Mouse (Mus musculus) lung, embryonic 15.5 days (tissue): ENCODE results near the gene Trim44. TPM values are rescaled to one million over a fixed set of nuclear protein-coding genes. Genes with fewer than 3 reads are reported as not detected.

Experiments
- ATAC-seq: fragments of 200-750 bp; cut with Nextera tagmentation; 2 replicates; pipeline ENCODE4 v1.8.0; 2017; ENCODE audit warnings: moderate number of reproducible peaks, borderline replicate concordance; ENCODE audit not compliant: low FRiP score, low TSS enrichment; ENCODE audit errors: extremely low read depth
- H3K27ac ChIP-seq: fragments of 300-500 bp; sonication (generic); 2 replicates; pipeline ENCODE4 v1.5.1; 2015; ENCODE audit warnings: moderate library complexity, mild to moderate bottlenecking, inconsistent platforms
- H3K27me3 ChIP-seq: fragments of 300-500 bp; sonication (generic); 2 replicates; pipeline ENCODE4 v1.6.1; 2015; ENCODE audit warnings: inconsistent platforms
- H3K36me3 ChIP-seq: fragments of 300-500 bp; sonication (generic); 2 replicates; pipeline ENCODE4 v1.6.1; 2015; ENCODE audit warnings: inconsistent platforms
- H3K4me1 ChIP-seq: fragments of 300-500 bp; sonication (generic); 2 replicates; pipeline ENCODE4 v1.6.1; 2015; ENCODE audit warnings: inconsistent platforms
- H3K4me2 ChIP-seq: fragments of 300-500 bp; sonication (generic); 2 replicates; pipeline ENCODE4 v1.6.1; 2015; ENCODE audit warnings: inconsistent platforms, mild to moderate bottlenecking, moderate library complexity
- H3K4me3 ChIP-seq: fragments of 300-500 bp; sonication (generic); 2 replicates; pipeline ENCODE4 v1.5.1; 2015; ENCODE audit warnings: mild to moderate bottlenecking, inconsistent platforms
- H3K9ac ChIP-seq: fragments of 300-500 bp; sonication (generic); 2 replicates; pipeline ENCODE4 v1.6.1; 2015; ENCODE audit warnings: inconsistent platforms
- H3K9me3 ChIP-seq: fragments of 300-500 bp; sonication (generic); 2 replicates; pipeline ENCODE4 v1.6.1; 2016; ENCODE audit warnings: inconsistent platforms
- WGBS: fragments of 180-500 bp; shearing (Covaris S2); methylation state at CpG from one replicate; pipeline ENCODE4 v1.1.7; 2015; 5-methylcytosine and 5-hydroxymethylcytosine counted together
- polyA plus RNA-seq: library from polyadenylated mRNA; unstranded; fragments of >200 nt; fragmentation: Nextera tagmentation; extraction: Ambion mirVana; gene quantifications from 2 replicates; pipeline ENCODE4 v1.2.1, GENCODE M21; 2015

Trim44 gene
- polyA plus RNA-seq, 1 experiment from 2014 or later: 27.8 TPM

- 59% methylated on average over 8 of the region's 8 CpGs for WGBS
- H3K9ac ChIP-seq: no peak overlapping the region
- H3K9me3 ChIP-seq: no peaks in the 10 kb centered on the region
- no peak for ATAC-seq
- no peaks in the 10 kb centered on the region for H3K27me3 ChIP-seq
- H3K4me3 ChIP-seq: no peak overlapping the region
- H3K27ac ChIP-seq: no peak overlapping the region
- H3K36me3 ChIP-seq: no peaks in the 10 kb centered on the region
- no peak overlapping the region for H3K4me2 ChIP-seq
- H3K4me1 ChIP-seq: no peaks in the 10 kb centered on the region
These were observed 29.9 kb upstream of the Trim44 start for GRCm38 (mm10) chr2:102437357-102438030.

- ATAC-seq: no peak
These were observed 26.3 kb upstream of the Trim44 start for GRCm38 (mm10) chr2:102433879-102434278.

GRCm38 (mm10) chr2:102431084-102431483, 23.5 kb upstream of the Trim44 start:
- WGBS: 15% methylated on average over 4 of the region's 4 CpGs
- no peak overlapping the region for H3K4me2 ChIP-seq
- H3K9ac ChIP-seq: no peak overlapping the region
- H3K36me3 ChIP-seq: no peaks in the 10 kb centered on the region
- H3K27ac ChIP-seq: no peak overlapping the region
- ATAC-seq: peak; percentile 19; the same call in 1 of the 2 replicates
- no peak overlapping the region for H3K4me3 ChIP-seq
- no peaks in the 10 kb centered on the region for H3K27me3 ChIP-seq
- H3K9me3 ChIP-seq: no peaks in the 10 kb centered on the region
- no peaks in the 10 kb centered on the region for H3K4me1 ChIP-seq

More at GRCm38 (mm10) chr2:102433879-102434278, 26.3 kb upstream of the Trim44 start:
- Histone ChIP-seq H3K9ac (no peak overlapping the region), H3K4me1 (no peaks in the 10 kb centered on the region), H3K27ac (no peak overlapping the region), H3K4me2 (no peak overlapping the region), H3K27me3 (no peaks in the 10 kb centered on the region), H3K4me3 (no peak overlapping the region), H3K9me3 (no peaks in the 10 kb centered on the region), H3K36me3 (no peaks in the 10 kb centered on the region)
- WGBS: 73% methylated on average over 1 of the region's 1 CpGs

GRCm38 (mm10) chr2:102427974-102428373, 20.3 kb upstream of the Trim44 start:
- no peak for ATAC-seq
- no peaks in the 10 kb centered on the region for H3K4me1 ChIP-seq
- H3K9me3 ChIP-seq: no peaks in the 10 kb centered on the region
- no peak overlapping the region for H3K4me3 ChIP-seq
- H3K36me3 ChIP-seq: no peaks in the 10 kb centered on the region
- H3K9ac ChIP-seq: no peak overlapping the region
- no peak overlapping the region for H3K27ac ChIP-seq
- no peak overlapping the region for H3K4me2 ChIP-seq
- H3K27me3 ChIP-seq: no peaks in the 10 kb centered on the region

GRCm38 (mm10) chr2:102426434-102426833, 18.8 kb upstream of the Trim44 start:
- H3K36me3 ChIP-seq: no peaks in the 10 kb centered on the region
- H3K27me3 ChIP-seq: no peaks in the 10 kb centered on the region
- no peak overlapping the region for H3K27ac ChIP-seq
- 58% methylated on average over 3 of the region's 3 CpGs for WGBS
- no peaks in the 10 kb centered on the region for H3K4me1 ChIP-seq
- H3K4me3 ChIP-seq: no peak overlapping the region
- H3K9ac ChIP-seq: no peak overlapping the region
- no peak overlapping the region for H3K4me2 ChIP-seq
- no peak for ATAC-seq
- no peaks in the 10 kb centered on the region for H3K9me3 ChIP-seq

GRCm38 (mm10) chr2:102416149-102416743, 8.6 kb upstream of the Trim44 start:
- Histone ChIP-seq H3K9ac (no peak overlapping the region), H3K36me3 (no peaks in the 10 kb centered on the region), H3K27me3 (no peaks in the 10 kb centered on the region), H3K9me3 (no peaks in the 10 kb centered on the region), H3K4me1 (no peaks in the 10 kb centered on the region), H3K4me3 (no peak overlapping the region), H3K4me2 (no peak overlapping the region), H3K27ac (0 out of 2 replicates have a peak overlapping the region, but pooled peaks have one; percentile 5)
- ATAC-seq: peak; percentile 75; the same call in 1 of the 2 replicates
- WGBS: 54% methylated on average over 14 of the region's 14 CpGs

GRCm38 (mm10) chr2:102412738-102413137, 5.1 kb upstream of the Trim44 start:
- 77% methylated on average over 2 of the region's 2 CpGs for WGBS

GRCm38 (mm10) chr2:102410615-102411014, 3.0 kb upstream of the Trim44 start:
- Histone ChIP-seq H3K36me3 (no peaks in the 10 kb centered on the region), H3K4me2 (no peak overlapping the region), H3K9me3 (no peaks in the 10 kb centered on the region), H3K4me1 (peaks cover 19% of the 10 kb centered on the region), H3K9ac (no peak overlapping the region), H3K4me3 (no peak overlapping the region), H3K27me3 (no peaks in the 10 kb centered on the region), H3K27ac (no peak overlapping the region)
- WGBS: 54% methylated on average over 4 of the region's 4 CpGs
- no peak for ATAC-seq

More at GRCm38 (mm10) chr2:102412738-102413137, 5.1 kb upstream of the Trim44 start:
- no peak overlapping the region for H3K4me3 ChIP-seq
- peaks cover 3% of the 10 kb centered on the region; the same call in 1 of the 2 replicates for H3K4me1 ChIP-seq
- H3K27me3 ChIP-seq: no peaks in the 10 kb centered on the region
- H3K9ac ChIP-seq: no peak overlapping the region
- H3K9me3 ChIP-seq: no peaks in the 10 kb centered on the region
- no peaks in the 10 kb centered on the region for H3K36me3 ChIP-seq
- ATAC-seq: no peak
- H3K27ac ChIP-seq: no peak overlapping the region
- no peak overlapping the region for H3K4me2 ChIP-seq

- H3K9ac ChIP-seq: no peak overlapping the region
- no peak overlapping the region for H3K27ac ChIP-seq
- H3K4me1 ChIP-seq: peaks cover 19% of the 10 kb centered on the region
- no peaks in the 10 kb centered on the region for H3K36me3 ChIP-seq
- H3K9me3 ChIP-seq: no peaks in the 10 kb centered on the region
- no peak for ATAC-seq
- 79% methylated on average over 3 of the region's 3 CpGs for WGBS
- H3K4me3 ChIP-seq: no peak overlapping the region
- no peaks in the 10 kb centered on the region for H3K27me3 ChIP-seq
- H3K4me2 ChIP-seq: no peak overlapping the region
These were observed 2.1 kb upstream of the Trim44 start for GRCm38 (mm10) chr2:102409741-102410140.

GRCm38 (mm10) chr2:102406324-102407304, 1.0 kb downstream of the Trim44 start:
- ATAC-seq: 0 out of 2 replicates have a peak, but pooled peaks have one; percentile 33
- 56% methylated on average over 4 of the region's 4 CpGs for WGBS
- no peak overlapping the region for H3K4me3 ChIP-seq

GRCm38 (mm10) chr2:102403982-102404381, 3.6 kb downstream of the Trim44 start:
- Histone ChIP-seq H3K9ac (no peak overlapping the region), H3K27me3 (no peaks in the 10 kb centered on the region), H3K4me2 (no peak overlapping the region), H3K27ac (no peak overlapping the region), H3K9me3 (no peaks in the 10 kb centered on the region), H3K36me3 (no peaks in the 10 kb centered on the region), H3K4me1 (peaks cover 36% of the 10 kb centered on the region), H3K4me3 (no peak overlapping the region)
- WGBS: 89% methylated on average over 5 of the region's 5 CpGs
- no peak for ATAC-seq

More at GRCm38 (mm10) chr2:102406324-102407304, 1.0 kb downstream of the Trim44 start:
- Histone ChIP-seq H3K9me3 (no peaks in the 10 kb centered on the region), H3K9ac (no peak overlapping the region), H3K27ac (no peak overlapping the region), H3K4me2 (peak overlapping the region; percentile 14; the same call in 1 of the 2 replicates), H3K4me1 (peaks cover 19% of the 10 kb centered on the region), H3K27me3 (no peaks in the 10 kb centered on the region), H3K36me3 (no peaks in the 10 kb centered on the region)
